Mouse (Mus musculus) testis, adult 2 months (tissue): ENCODE results near the gene Itgae.

Experiments used
- CTCF ChIP-seq: fragments of 200-500 bp; IDR thresholded peaks from 2 replicates; pipeline ENCODE4 v1.5.1; 2012; ENCODE audit warnings: low read depth, mild to moderate bottlenecking, inconsistent platforms, low read length, moderate library complexity; ENCODE audit not compliant: control insufficient read depth, insufficient read depth, insufficient replicate concordance
- POLR2A ChIP-seq: fragments of 200-500 bp; IDR thresholded peaks from 2 replicates; pipeline ENCODE4 v1.6.1; 2012; ENCODE audit warnings: low read depth, mild to moderate bottlenecking, inconsistent platforms, low read length, moderate library complexity; ENCODE audit not compliant: control insufficient read depth

- TF ChIP-seq CTCF (no peak), POLR2A (no peak)
Observed at GRCm38 (mm10) chr11:73048030-73048876, 42.1 kb upstream of the Itgae start.
